Mouse (Mus musculus) MEL (cell line): ENCODE measurements around the gene 1700012P22Rik. TPM values are rescaled to one million over a fixed set of nuclear protein-coding genes. Genes with fewer than 3 reads are reported as not detected.

Experiments used
- DNase-seq: peaks from one replicate; pipeline ENCODE4 v3.0.0; 2011; ENCODE audit warnings: low read depth, low spot score
- H3K27ac ChIP-seq: 2 replicates; pipeline ENCODE4 v1.5.1; 2012; ENCODE audit warnings: low read depth, mild to moderate bottlenecking, control low read depth, low read length, moderate library complexity; ENCODE audit not compliant: control insufficient read depth
- H3K27me3 ChIP-seq, 2 experiments: fragments of 150-350 bp in 1 of 2; sonication (generic) in 1 of 2; 2 replicates each; pipeline ENCODE4 v1.6.1; 2012; ENCODE audit warnings: low read length in 2 of 2, mild to moderate bottlenecking in 2 of 2, improper control_type of control experiment in 1 of 2, moderate library complexity in 1 of 2; ENCODE audit not compliant: insufficient read depth in 2 of 2, control insufficient read depth in 1 of 2
- H3K36me3 ChIP-seq, 2 experiments: 2 replicates each; pipeline ENCODE4 v1.6.1; 2012 to 2014; ENCODE audit warnings: low read length in 2 of 2, improper control_type of control experiment in 1 of 2, inconsistent platforms in 1 of 2, mild to moderate bottlenecking in 1 of 2; ENCODE audit not compliant: insufficient read depth in 2 of 2, control insufficient read depth in 1 of 2
- H3K4me1 ChIP-seq, 2 experiments: fragments of 150-350 bp in 1 of 2; sonication (generic) in 1 of 2; 2 replicates each; pipeline ENCODE4 v1.6.1; 2012; ENCODE audit warnings: low read length in 2 of 2, improper control_type of control experiment in 1 of 2, mild to moderate bottlenecking in 1 of 2; ENCODE audit not compliant: insufficient read depth in 2 of 2, control insufficient read depth in 1 of 2
- H3K4me3 ChIP-seq, 2 experiments: fragments of 150-350 bp in 1 of 2; sonication (generic) in 1 of 2; 2 replicates each; pipeline ENCODE4 v1.5.1; 2012; ENCODE audit warnings: low read depth in 2 of 2, low read length in 2 of 2, mild to moderate bottlenecking in 2 of 2, moderate library complexity in 2 of 2, control low read depth in 1 of 2, improper control_type of control experiment in 1 of 2; ENCODE audit not compliant: control insufficient read depth in 1 of 2, insufficient read depth in 1 of 2
- H3K79me2 ChIP-seq: 2 replicates; pipeline ENCODE4 v1.6.1; 2012; ENCODE audit warnings: mild to moderate bottlenecking, low read length, moderate library complexity; ENCODE audit not compliant: control insufficient read depth, poor library complexity, insufficient read depth
- H3K9ac ChIP-seq: 2 replicates; pipeline ENCODE4 v1.6.1; 2012; ENCODE audit warnings: low read depth, mild to moderate bottlenecking, control low read depth, low read length, moderate library complexity; ENCODE audit not compliant: control insufficient read depth, poor library complexity, severe bottlenecking
- H3K9me3 ChIP-seq: fragments of 150-350 bp; sonication (generic); replicated peaks from 2 replicates; pipeline ENCODE4 v1.6.1; 2012; ENCODE audit warnings: mild to moderate bottlenecking, low read length, improper control_type of control experiment, moderate library complexity; ENCODE audit not compliant: insufficient read depth
- CHD1 ChIP-seq: IDR thresholded peaks from 2 replicates; pipeline ENCODE4 v1.6.1; 2012; ENCODE audit warnings: low read depth, mild to moderate bottlenecking, inconsistent platforms, low read length, improper control_type of control experiment
- CTCF ChIP-seq, 3 experiments: IDR thresholded peaks in 2 of 3; conservative IDR thresholded peaks in 1 of 3; 2 replicates each; pipeline ENCODE4 v1.5.1; 2011 to 2012; ENCODE audit warnings: low read length in 3 of 3, low read depth in 2 of 3, mild to moderate bottlenecking in 2 of 3, improper control_type of control experiment in 1 of 3, inconsistent platforms in 1 of 3, mixed read lengths in 1 of 3, moderate library complexity in 1 of 3; ENCODE audit not compliant: control insufficient read depth in 1 of 3, insufficient read depth in 1 of 3, poor library complexity in 1 of 3, severe bottlenecking in 1 of 3
- ELF1 ChIP-seq: IDR thresholded peaks from 2 replicates; pipeline ENCODE4 v1.6.1; 2014; ENCODE audit warnings: low read depth, mild to moderate bottlenecking, inconsistent platforms, low read length, improper control_type of control experiment, moderate library complexity
- GATA1 ChIP-seq: IDR thresholded peaks from 2 replicates; pipeline ENCODE4 v1.6.1; 2011; ENCODE audit warnings: low read depth, low read length, improper control_type of control experiment
- KAT2A ChIP-seq: conservative IDR thresholded peaks from 2 replicates; pipeline ENCODE4 v1.6.1; 2012; ENCODE audit warnings: low read depth, low read length, improper control_type of control experiment, inconsistent platforms
- MAX ChIP-seq: IDR thresholded peaks from 2 replicates; pipeline ENCODE4 v1.6.1; 2011; ENCODE audit warnings: low read length, improper control_type of control experiment
- MEF2A ChIP-seq: IDR thresholded peaks from 2 replicates; pipeline ENCODE4 v1.6.1; 2014; ENCODE audit warnings: low read depth, mild to moderate bottlenecking, inconsistent platforms, low read length, improper control_type of control experiment; ENCODE audit not compliant: poor library complexity, insufficient replicate concordance, severe bottlenecking; ENCODE audit errors: extremely low read depth
- MXI1 ChIP-seq: IDR thresholded peaks from 2 replicates; pipeline ENCODE4 v1.6.1; 2011; ENCODE audit warnings: mild to moderate bottlenecking, low read depth, low read length, improper control_type of control experiment
- NELFE ChIP-seq: IDR thresholded peaks from 2 replicates; pipeline ENCODE4 v1.6.1; 2011; ENCODE audit warnings: low read depth, low read length, improper control_type of control experiment
- POLR2AphosphoS2 ChIP-seq: IDR thresholded peaks from 2 replicates; pipeline ENCODE4 v1.6.1; 2011; ENCODE audit warnings: low read length, improper control_type of control experiment
- SIN3A ChIP-seq: IDR thresholded peaks from 2 replicates; pipeline ENCODE4 v1.6.1; 2012; ENCODE audit warnings: low read length, improper control_type of control experiment, inconsistent platforms
- SMC3 ChIP-seq: IDR thresholded peaks from 2 replicates; pipeline ENCODE4 v1.6.1; 2011; ENCODE audit warnings: low read depth, low read length, improper control_type of control experiment
- TAL1 ChIP-seq: IDR thresholded peaks from 2 replicates; pipeline ENCODE4 v1.6.1; 2012; ENCODE audit warnings: mild to moderate bottlenecking, inconsistent platforms, low read length, moderate library complexity, mixed read lengths
- TBP ChIP-seq: IDR thresholded peaks from 2 replicates; pipeline ENCODE4 v1.8.0; 2011; ENCODE audit warnings: low read depth, low read length, improper control_type of control experiment
- ZC3H11A ChIP-seq: IDR thresholded peaks from 2 replicates; pipeline ENCODE4 v1.6.1; 2012; ENCODE audit warnings: low read depth, mild to moderate bottlenecking, inconsistent platforms, low read length, improper control_type of control experiment
- ZMIZ1 ChIP-seq: IDR thresholded peaks from 2 replicates; pipeline ENCODE4 v1.6.1; 2012; ENCODE audit warnings: low read depth, mild to moderate bottlenecking, inconsistent platforms, low read length, improper control_type of control experiment, moderate library complexity
- polyA plus RNA-seq, 2 experiments: library from polyadenylated mRNA; stranded (reverse) in 1 of 2; unstranded in 1 of 2; fragments of >175 nt in 1 of 2; fragments of >200 nt in 1 of 2; gene quantifications; 2 replicates each; pipeline versions ENCODE4 v1.2.1 to v1.2.4; 2012; ENCODE audit warnings: low replicate concordance in 2 of 2, low read depth in 1 of 2; ENCODE audit not compliant: insufficient read length in 2 of 2, insufficient read depth in 1 of 2, missing spikeins in 1 of 2
- total RNA-seq: library from RNA; depleted of rRNA; stranded (reverse); fragments of 300-350 nt; gene quantifications from 2 replicates; pipeline ENCODE4 v1.2.3, GENCODE M21; 2012

Gene 1700012P22Rik
- total and polyA plus RNA-seq, 3 experiments, result not detected

GRCm38 (mm10) chr4:144441582-144441981 is 3.0 kb upstream of the 1700012P22Rik start:
- H3K27me3 ChIP-seq, result no peaks in the 10 kb centered on the region

GRCm38 (mm10) chr4:144441095-144441494 is 2.5 kb upstream of the 1700012P22Rik start:
- Histone ChIP-seq H3K9me3 (no peaks in the 10 kb centered on the region), H3K79me2 (no peaks in the 10 kb centered on the region), H3K36me3 (no peaks in the 10 kb centered on the region)
- TF ChIP-seq MAX (no peak), POLR2AphosphoS2 (no peak), ZC3H11A (no peak), NELFE (no peak)
- TF ChIP-seq, all 39 proteins: peak for 0
- no peak overlapping the region for H3K9ac ChIP-seq
- no peaks in the 10 kb centered on the region for H3K4me1 ChIP-seq
- DNase-seq, result no peak
- no peak overlapping the region for H3K4me3 ChIP-seq
- no peak overlapping the region for H3K27ac ChIP-seq
- no peaks in the 10 kb centered on the region for H3K27me3 ChIP-seq

More at GRCm38 (mm10) chr4:144441582-144441981, 3.0 kb upstream of the 1700012P22Rik start:
- no peaks in the 10 kb centered on the region for H3K9me3 ChIP-seq
- TF ChIP-seq CTCF (IDR thresholded peaks at IDR 0.05 in 2 of 3, conservative IDR thresholded peaks at IDR 0.05 in 1 of 3; ENCODE audit: control insufficient read depth in 1 of 3, insufficient read depth in 1 of 3, low read depth in 2 of 3, low read length in 3 of 3, poor library complexity in 1 of 3, severe bottlenecking in 1 of 3) (no peak), KAT2A (no peak), NELFE (no peak), TBP (no peak), MAX (no peak)
- no peaks in the 10 kb centered on the region for H3K4me1 ChIP-seq
- H3K4me3 ChIP-seq, result no peak overlapping the region
- H3K9ac ChIP-seq, result no peak overlapping the region
- no peaks in the 10 kb centered on the region for H3K36me3 ChIP-seq
- DNase-seq, result no peak
- H3K27ac ChIP-seq, result no peak overlapping the region
- no peaks in the 10 kb centered on the region for H3K79me2 ChIP-seq

- no peaks in the 10 kb centered on the region for H3K9me3 ChIP-seq
- H3K36me3 ChIP-seq, result no peaks in the 10 kb centered on the region
- H3K4me1 ChIP-seq, result no peaks in the 10 kb centered on the region
- TF ChIP-seq CHD1, result no peak
- TF ChIP-seq MEF2A, result no peak
- no peak for TF ChIP-seq NELFE
- no peak for TF ChIP-seq SIN3A
- no peak for TF ChIP-seq TAL1
- no peak for TF ChIP-seq MXI1
- TF ChIP-seq ELF1, result no peak
- no peak for TF ChIP-seq GATA1
- TF ChIP-seq SMC3, result no peak
- TF ChIP-seq ZC3H11A, result no peak
- no peak for TF ChIP-seq ZMIZ1
- TF ChIP-seq, all 39 proteins: peak for 0
- Histone ChIP-seq H3K4me3 (no peak overlapping the region), H3K27me3 (no peaks in the 10 kb centered on the region), H3K27ac (no peak overlapping the region), H3K9ac (no peak overlapping the region), H3K79me2 (no peaks in the 10 kb centered on the region)
- DNase-seq, result no peak
Measured at GRCm38 (mm10) chr4:144433216-144433615, 5.4 kb downstream of the 1700012P22Rik start.
